Mouse (Mus musculus) thymus, adult 2 months (tissue): ENCODE data around the gene Masp2.

Experiments
- CTCF ChIP-seq: fragments of 200-500 bp; IDR thresholded peaks from 2 replicates; pipeline ENCODE4 v1.5.1; 2012; ENCODE audit warnings: mild to moderate bottlenecking, control low read depth, low read length, moderate library complexity, borderline replicate concordance; ENCODE audit not compliant: control insufficient read depth, poor library complexity, insufficient read depth; ENCODE audit errors: extremely low read depth
- POLR2A ChIP-seq: fragments of 200-500 bp; IDR thresholded peaks from 2 replicates; pipeline ENCODE4 v1.6.1; 2012; ENCODE audit warnings: mild to moderate bottlenecking, low read length, control low read depth, moderate library complexity; ENCODE audit not compliant: control insufficient read depth, poor library complexity, insufficient read depth; ENCODE audit errors: extremely low read depth

GRCm38 (mm10) chr4:148604141-148604540 lies 1.8 kb downstream of the Masp2 start:
- TF ChIP-seq POLR2A, result no peak
- TF ChIP-seq CTCF, result no peak
